Mouse (Mus musculus) intestine, embryonic 16.5 days (tissue): ENCODE data around the gene Foxd3. TPM values are rescaled to one million over a fixed set of nuclear protein-coding genes. Genes with fewer than 3 reads are reported as not detected.
A peak's percentile ranks its signal among the peaks of the same experiment; 100 is the strongest.

Experiments
- ATAC-seq: fragments of 200-750 bp; cut with Nextera tagmentation; 2 replicates; pipeline ENCODE4 v1.8.0; 2017; ENCODE audit warnings: moderate TSS enrichment, moderate library complexity
- H3K27ac ChIP-seq: fragments of 300-500 bp; sonication (generic); 2 replicates; pipeline ENCODE4 v1.5.1; 2014; ENCODE audit warnings: mild to moderate bottlenecking, low read length
- H3K27me3 ChIP-seq: fragments of 300-500 bp; sonication (generic); replicated peaks from 2 replicates; pipeline ENCODE4 v1.6.1; 2014; ENCODE audit warnings: low read length, control low read depth, mixed read lengths; ENCODE audit not compliant: control insufficient read depth, insufficient read depth
- H3K36me3 ChIP-seq: fragments of 300-500 bp; sonication (generic); 2 replicates; pipeline ENCODE4 v1.6.1; 2014; ENCODE audit warnings: low read length, control low read depth; ENCODE audit not compliant: control insufficient read depth, insufficient read depth
- H3K4me1 ChIP-seq: fragments of 300-500 bp; sonication (generic); 2 replicates; pipeline ENCODE4 v1.6.1; 2014; ENCODE audit warnings: low read length, control low read depth, mixed read lengths; ENCODE audit not compliant: control insufficient read depth, insufficient read depth
- H3K4me2 ChIP-seq: fragments of 300-500 bp; sonication (generic); 2 replicates; pipeline ENCODE4 v1.6.1; 2014; ENCODE audit warnings: low read depth, low read length, control low read depth
- H3K4me3 ChIP-seq: fragments of 300-500 bp; sonication (generic); 2 replicates; pipeline ENCODE4 v1.5.1; 2014; ENCODE audit warnings: mild to moderate bottlenecking, low read length
- H3K9ac ChIP-seq: fragments of 300-500 bp; sonication (generic); 2 replicates; pipeline ENCODE4 v1.6.1; 2014; ENCODE audit warnings: low read depth, low read length
- H3K9me3 ChIP-seq: fragments of 300-500 bp; sonication (generic); 2 replicates; pipeline ENCODE4 v1.6.1; 2016; ENCODE audit warnings: low read length, control low read depth; ENCODE audit not compliant: control insufficient read depth
- WGBS: fragments of 180-500 bp; shearing (Covaris S2); extraction: QIAGEN DNeasy Blood & Tissue Kit; methylation state at CpG from one replicate; pipeline ENCODE4 v1.1.7; 2014; 5-methylcytosine and 5-hydroxymethylcytosine counted together
- microRNA-seq: library from miRNA; unstranded; fragments of <30 nt; microRNA quantifications from one replicate; pipeline ENCODE4, GENCODE M21; 2016
- polyA plus RNA-seq: library from polyadenylated mRNA; unstranded; fragments of >200 nt; fragmentation: Nextera tagmentation; extraction: Ambion mirVana; gene quantifications from 2 replicates; pipeline ENCODE4 v1.2.1, GENCODE M21; 2015

Gene Foxd3
- polyA plus RNA-seq, 1 experiment from 2014 or later, result 0.50 TPM

DNA sequence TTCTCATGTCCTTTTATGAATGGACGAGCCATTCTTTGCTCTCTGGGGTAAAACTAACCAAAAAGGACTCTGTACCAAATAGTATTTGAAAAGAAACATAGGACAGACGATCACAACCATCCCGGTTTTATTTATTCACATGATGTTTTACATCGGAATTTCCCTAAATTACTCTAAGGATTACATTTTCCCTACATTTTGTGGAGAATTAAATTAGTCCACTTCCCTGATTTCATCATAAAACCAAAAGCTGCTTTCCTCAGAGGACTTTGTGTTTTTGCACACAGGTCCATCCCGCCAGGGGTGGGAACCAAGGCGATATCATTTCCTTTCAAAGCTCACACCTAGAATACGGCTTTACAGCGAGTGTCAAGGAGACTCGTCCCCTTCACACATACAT, 6.3 kb downstream of the Foxd3 start:
- H3K27me3 ChIP-seq, result peaks cover 50% of the 10 kb centered on the region
- 15% methylated on average over 9 of the region's 9 CpGs for WGBS
- no peaks in the 10 kb centered on the region for H3K36me3 ChIP-seq
- no peak for ATAC-seq
- H3K27ac ChIP-seq, result no peak overlapping the region
- H3K9ac ChIP-seq, result no peak overlapping the region
- H3K9me3 ChIP-seq, result 0 out of 2 replicates have a peak, but pooled peaks cover 4% of the 10 kb centered on the region
- H3K4me1 ChIP-seq, result peaks cover 5% of the 10 kb centered on the region
- H3K4me2 ChIP-seq, result no peak overlapping the region
- H3K4me3 ChIP-seq, result no peak overlapping the region

DNA sequence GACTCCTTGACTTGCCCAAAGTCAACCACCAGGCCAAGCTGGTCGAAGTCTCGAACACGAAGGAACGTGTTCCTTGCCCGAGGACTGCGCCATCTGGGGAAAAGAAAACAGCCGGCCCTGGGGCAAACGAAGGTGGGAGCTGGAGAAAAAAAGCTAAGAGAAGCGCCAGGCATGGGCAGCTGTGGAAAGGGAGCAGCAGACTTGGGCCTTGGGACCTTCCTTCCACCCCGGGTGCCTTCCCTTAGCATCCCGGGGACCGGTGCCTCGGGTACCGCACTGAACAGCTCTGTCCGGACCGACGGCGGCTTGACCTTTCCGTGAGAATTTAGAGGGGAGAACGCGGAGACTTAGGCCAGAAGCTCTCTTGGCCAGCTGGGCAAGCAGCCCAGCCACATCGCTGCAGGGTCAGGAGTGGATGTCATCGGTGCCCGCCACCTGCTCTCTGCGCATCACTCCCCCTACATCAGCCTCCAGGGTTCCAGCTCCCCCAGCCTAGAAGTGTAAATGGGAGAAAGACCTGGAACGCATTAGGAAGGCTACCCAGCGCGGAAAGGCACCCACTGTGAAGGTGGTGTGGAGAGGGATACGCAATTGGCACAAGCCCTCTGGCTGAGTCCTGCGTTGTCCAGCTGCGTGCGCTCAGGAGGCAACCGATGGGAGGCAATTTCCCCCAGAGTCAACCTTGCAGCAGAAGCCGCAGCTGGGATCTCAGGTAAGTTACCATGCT, 6.9 kb downstream of the Foxd3 start:
- Histone ChIP-seq H3K9me3 (0 out of 2 replicates have a peak, but pooled peaks cover 4% of the 10 kb centered on the region), H3K4me3 (no peak overlapping the region), H3K36me3 (no peaks in the 10 kb centered on the region), H3K4me1 (no peaks in the 10 kb centered on the region), H3K27ac (no peak overlapping the region), H3K4me2 (no peak overlapping the region), H3K9ac (no peak overlapping the region), H3K27me3 (peaks cover 44% of the 10 kb centered on the region)
- WGBS, result 5% methylated on average over 34 of the region's 34 CpGs
- no peak for ATAC-seq

DNA sequence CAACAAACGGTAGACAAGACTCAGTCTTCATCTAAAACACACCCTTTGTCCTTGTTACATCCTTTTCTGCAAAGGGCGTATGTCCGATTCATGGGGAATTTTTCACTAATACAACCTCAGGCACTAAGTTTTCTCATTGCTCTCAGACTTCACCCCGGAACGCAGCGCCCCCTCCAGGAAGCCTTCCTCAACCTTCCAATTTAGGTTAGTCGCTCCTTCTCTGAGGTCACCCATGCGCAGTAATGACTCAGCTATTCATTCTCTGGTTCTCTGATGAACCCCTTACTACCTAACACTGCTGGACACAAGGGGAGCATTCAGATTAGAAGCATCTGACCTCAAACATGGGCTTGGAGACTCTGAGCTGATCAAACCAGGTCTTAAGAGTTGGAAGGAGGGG, 7.6 kb downstream of the Foxd3 start:
- no peak overlapping the region for H3K4me3 ChIP-seq
- no peak for ATAC-seq
- no peak overlapping the region for H3K27ac ChIP-seq
- H3K9ac ChIP-seq, result no peak overlapping the region
- WGBS, result 16% methylated on average over 8 of the region's 8 CpGs
- 0 out of 2 replicates have a peak, but pooled peaks cover 4% of the 10 kb centered on the region for H3K9me3 ChIP-seq
- H3K4me1 ChIP-seq, result no peaks in the 10 kb centered on the region
- H3K27me3 ChIP-seq, result peaks cover 41% of the 10 kb centered on the region
- H3K4me2 ChIP-seq, result no peak overlapping the region
- H3K36me3 ChIP-seq, result no peaks in the 10 kb centered on the region

DNA sequence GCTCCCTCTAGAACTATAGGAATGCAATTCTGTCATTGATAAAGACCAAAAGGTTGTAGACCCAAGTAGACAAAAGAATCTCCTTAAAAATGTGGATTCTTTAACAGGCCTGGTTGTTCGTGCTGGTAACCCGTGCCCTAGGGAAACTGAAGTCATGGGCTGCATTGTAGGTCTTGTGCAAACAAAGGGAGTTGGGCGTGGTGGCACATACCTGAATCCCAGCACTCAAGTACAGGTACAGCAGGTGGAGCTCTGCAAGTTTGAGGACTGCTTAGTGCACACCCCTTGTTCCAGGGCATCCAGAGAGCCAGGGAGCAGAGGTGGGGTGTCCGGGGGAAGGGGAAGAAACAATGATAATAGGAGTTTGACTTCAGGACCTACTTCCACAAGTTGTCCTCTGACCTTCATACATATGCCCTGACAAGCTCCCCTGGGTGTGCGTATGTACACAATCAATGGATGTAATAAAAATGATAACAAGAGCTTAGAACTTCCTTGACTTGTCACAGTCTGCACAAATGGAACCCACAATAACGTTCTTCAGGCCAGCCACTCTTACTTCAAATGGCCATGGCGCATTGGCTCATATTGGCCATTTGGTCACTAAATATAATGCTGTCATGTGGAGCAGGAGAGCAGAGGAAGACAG, 14.2 kb downstream of the Foxd3 start:
- Histone ChIP-seq H3K9me3 (no peaks in the 10 kb centered on the region), H3K9ac (no peak overlapping the region), H3K4me2 (no peak overlapping the region), H3K27ac (no peak overlapping the region), H3K4me3 (no peak overlapping the region), H3K36me3 (no peaks in the 10 kb centered on the region), H3K4me1 (no peaks in the 10 kb centered on the region), H3K27me3 (peaks cover 6% of the 10 kb centered on the region; the same call in 1 of the 2 replicates)
- WGBS, result 72% methylated on average over 7 of the region's 7 CpGs
- ATAC-seq, result peak; percentile 79

DNA sequence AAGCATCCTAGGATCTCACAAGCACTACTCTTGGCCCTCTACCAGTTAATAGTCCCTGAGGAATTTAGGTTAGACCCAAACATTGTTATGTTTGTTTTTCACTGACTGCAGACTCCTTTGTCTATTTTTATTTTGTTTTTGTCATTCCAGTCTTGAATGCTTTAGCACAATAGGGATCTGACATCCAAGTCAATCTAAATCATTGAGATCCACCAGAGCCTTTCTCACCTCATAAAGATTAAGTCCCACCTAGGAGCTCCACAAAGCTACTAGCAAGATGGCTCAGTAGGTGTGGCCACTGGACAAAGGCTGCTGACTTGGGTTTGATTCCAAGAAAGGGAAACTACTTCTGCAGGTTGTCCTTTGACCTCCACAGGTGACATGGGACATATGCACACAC, 19.1 kb downstream of the Foxd3 start:
- H3K36me3 ChIP-seq, result no peaks in the 10 kb centered on the region
- no peak overlapping the region for H3K4me2 ChIP-seq
- no peak for ATAC-seq
- H3K4me1 ChIP-seq, result no peaks in the 10 kb centered on the region
- no peaks in the 10 kb centered on the region for H3K9me3 ChIP-seq
- H3K27me3 ChIP-seq, result no peaks in the 10 kb centered on the region
- H3K27ac ChIP-seq, result no peak overlapping the region
- H3K4me3 ChIP-seq, result no peak overlapping the region
- no peak overlapping the region for H3K9ac ChIP-seq

DNA sequence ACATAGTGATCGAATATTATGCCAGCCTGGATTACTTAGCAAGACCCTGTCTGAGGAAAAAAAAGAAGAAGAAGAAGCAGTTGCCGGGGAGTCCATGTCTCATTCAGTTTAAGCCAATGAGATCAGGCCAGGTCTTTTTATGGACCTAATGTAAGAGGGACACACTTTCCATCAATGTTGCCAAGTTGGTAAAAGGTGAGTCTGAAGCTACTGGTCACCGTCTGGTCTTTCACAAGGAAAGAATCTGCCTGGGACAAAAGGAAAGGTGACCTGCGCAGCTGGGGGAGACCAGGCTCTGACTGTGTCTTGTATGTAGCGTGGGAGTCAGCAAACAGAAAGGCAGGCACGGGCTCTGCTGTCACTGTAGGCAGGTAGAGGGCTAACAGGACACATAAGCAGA, 27.8 kb downstream of the Foxd3 start:
- no peaks in the 10 kb centered on the region for H3K4me1 ChIP-seq
- no peaks in the 10 kb centered on the region for H3K36me3 ChIP-seq
- H3K27me3 ChIP-seq, result no peaks in the 10 kb centered on the region
- ATAC-seq, result no peak
- WGBS, result 76% methylated on average over 6 of the region's 6 CpGs
- H3K27ac ChIP-seq, result no peak overlapping the region
- H3K9ac ChIP-seq, result no peak overlapping the region
- no peaks in the 10 kb centered on the region for H3K9me3 ChIP-seq
- no peak overlapping the region for H3K4me2 ChIP-seq
- no peak overlapping the region for H3K4me3 ChIP-seq

DNA sequence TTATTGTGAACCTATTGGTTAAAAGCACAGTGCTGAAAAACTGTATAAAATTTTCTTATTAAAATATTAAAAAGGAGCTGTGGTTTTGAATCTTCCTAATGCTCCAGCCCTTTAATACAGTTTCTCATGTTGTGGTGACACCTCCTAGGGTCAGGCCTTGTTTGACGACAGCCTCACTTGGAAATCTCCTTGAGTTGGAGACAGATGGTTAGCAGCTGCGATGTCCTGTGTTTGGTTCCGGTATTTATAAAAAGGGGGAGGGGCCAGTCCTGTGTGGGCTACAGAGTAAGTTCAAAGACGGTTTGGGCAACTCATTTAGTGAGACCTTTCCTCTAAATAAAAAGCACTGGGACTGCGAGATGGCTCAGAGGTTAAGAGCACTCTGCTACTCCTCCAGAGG, 30.2 kb downstream of the Foxd3 start:
- H3K36me3 ChIP-seq, result no peaks in the 10 kb centered on the region
- no peak overlapping the region for H3K9ac ChIP-seq
- no peak overlapping the region for H3K27ac ChIP-seq
- no peak for ATAC-seq
- H3K4me1 ChIP-seq, result no peaks in the 10 kb centered on the region
- WGBS, result 50% methylated on average over 5 of the region's 5 CpGs
- no peak overlapping the region for H3K4me2 ChIP-seq
- H3K27me3 ChIP-seq, result no peaks in the 10 kb centered on the region
- H3K9me3 ChIP-seq, result no peaks in the 10 kb centered on the region
- H3K4me3 ChIP-seq, result no peak overlapping the region

Small RNA genes within 50 kb of the gene (microRNA-seq; reads per million reads assigned to microRNA genes)
- not detected for gene Gm23366

Other genes with a start within 250 kb of the Foxd3 start
- gene Alg6, start 59.4 kb downstream of the Foxd3 start, polyA plus RNA-seq, result 20.6 and 21.0 TPM in 2 replicates
- gene Efcab7, start 172.9 kb downstream of the Foxd3 start, polyA plus RNA-seq, result 11.5 and 12.4 TPM in 2 replicates